Mouse (Mus musculus) layer of hippocampus, postnatal 10 days (tissue): ENCODE results near the gene Farsb. TPM values are rescaled to one million over a fixed set of nuclear protein-coding genes. Genes with fewer than 3 reads are reported as not detected.

Experiments
- total RNA-seq, 2 experiments: library from RNA; stranded (reverse); gene quantifications; 2 replicates each; pipeline ENCODE4 v1.2.3; 2021

Farsb gene
- total RNA-seq, 2 experiments from 2014 or later, result 72.2 to 78.2 TPM

Other genes starting within 250 kb of the Farsb start
- gene Sgpp2, start 178.6 kb downstream of the Farsb start, total RNA-seq, result 1 to 10 TPM; 1.3 to 2.3 TPM
- gene Mogat1, start 22.1 kb upstream of the Farsb start, total RNA-seq, result not detected
- under 1 TPM; 0.13 to 0.16 TPM for gene BC035947, start 23.3 kb upstream of the Farsb start, total RNA-seq
- gene Acsl3, start 168.9 kb upstream of the Farsb start, total RNA-seq, result 100 to 1,000 TPM; 134 to 144 TPM
- 10 to 100 TPM; 17.0 to 18.2 TPM for gene Utp14b, start 169.1 kb upstream of the Farsb start, total RNA-seq